Mouse (Mus musculus) lung, embryonic 16.5 days (tissue): ENCODE measurements around the gene Gm20481. TPM values are rescaled to one million over a fixed set of nuclear protein-coding genes. Genes with fewer than 3 reads are reported as not detected.

Source experiments
- ATAC-seq: fragments of 200-750 bp; cut with Nextera tagmentation; 2 replicates; pipeline ENCODE4 v1.8.0; 2017; ENCODE audit warnings: low read depth, mild to moderate bottlenecking, moderate library complexity
- H3K27ac ChIP-seq: fragments of 300-500 bp; sonication (generic); 2 replicates; pipeline ENCODE4 v1.5.1; 2014; ENCODE audit warnings: mild to moderate bottlenecking, control low read depth, low read length
- H3K27me3 ChIP-seq: fragments of 300-500 bp; sonication (generic); 2 replicates; pipeline ENCODE4 v1.6.1; 2014; ENCODE audit warnings: low read depth, low read length, mixed read lengths; ENCODE audit not compliant: control insufficient read depth, insufficient read depth
- H3K36me3 ChIP-seq: fragments of 300-500 bp; sonication (generic); 2 replicates; pipeline ENCODE4 v1.6.1; 2014; ENCODE audit warnings: low read length; ENCODE audit not compliant: control insufficient read depth, insufficient read depth
- H3K4me1 ChIP-seq: fragments of 300-500 bp; sonication (generic); replicated peaks from 2 replicates; pipeline ENCODE4 v1.6.1; 2014; ENCODE audit warnings: low read length, mixed read lengths; ENCODE audit not compliant: control insufficient read depth, insufficient read depth
- H3K4me2 ChIP-seq: fragments of 300-500 bp; sonication (generic); 2 replicates; pipeline ENCODE4 v1.6.1; 2014; ENCODE audit warnings: low read depth, low read length, control low read depth
- H3K4me3 ChIP-seq: fragments of 300-500 bp; sonication (generic); 2 replicates; pipeline ENCODE4 v1.5.1; 2014; ENCODE audit warnings: mild to moderate bottlenecking, low read length, control low read depth
- H3K9ac ChIP-seq: fragments of 300-500 bp; sonication (generic); 2 replicates; pipeline ENCODE4 v1.6.1; 2014; ENCODE audit warnings: low read length, control low read depth
- H3K9me3 ChIP-seq: fragments of 300-500 bp; sonication (generic); 2 replicates; pipeline ENCODE4 v1.6.1; 2016; ENCODE audit warnings: low read length; ENCODE audit not compliant: control insufficient read depth
- WGBS: fragments of 180-500 bp; shearing (Covaris S2); extraction: QIAGEN DNeasy Blood & Tissue Kit; methylation state at CpG from one replicate; pipeline ENCODE4 v1.1.7; 2014; 5-methylcytosine and 5-hydroxymethylcytosine counted together
- polyA plus RNA-seq: library from polyadenylated mRNA; unstranded; fragments of >200 nt; fragmentation: Nextera tagmentation; extraction: Ambion mirVana; gene quantifications from 2 replicates; pipeline ENCODE4 v1.2.1, GENCODE M21; 2015

Gm20481 gene
- polyA plus RNA-seq, 1 experiment from 2014 or later = not detected

GRCm38 (mm10) chr17:35016791-35017705 lies 47.3 kb downstream of the Gm20481 start:
- 70% methylated on average over 10 of the region's 10 CpGs for WGBS
- Histone ChIP-seq H3K4me3 (no peak overlapping the region), H3K27me3 (no peaks in the 10 kb centered on the region), H3K9ac (no peak overlapping the region), H3K4me2 (no peak overlapping the region), H3K27ac (no peak overlapping the region), H3K9me3 (no peaks in the 10 kb centered on the region), H3K36me3 (peaks cover 38% of the 10 kb centered on the region), H3K4me1 (no peaks in the 10 kb centered on the region; the same call in 1 of the 2 replicates)
- ATAC-seq = no peak

GRCm38 (mm10) chr17:35017706-35018030 lies 48.0 kb downstream of the Gm20481 start:
- H3K4me2 ChIP-seq = no peak overlapping the region
- H3K27ac ChIP-seq = no peak overlapping the region
- peaks cover 32% of the 10 kb centered on the region for H3K36me3 ChIP-seq
- H3K9ac ChIP-seq = no peak overlapping the region
- H3K9me3 ChIP-seq = no peaks in the 10 kb centered on the region
- no peaks in the 10 kb centered on the region; the same call in 1 of the 2 replicates for H3K4me1 ChIP-seq
- no peaks in the 10 kb centered on the region for H3K27me3 ChIP-seq
- no peak for ATAC-seq
- WGBS = 59% methylated on average over 14 of the region's 14 CpGs
- no peak overlapping the region for H3K4me3 ChIP-seq

GRCm38 (mm10) chr17:35018171-35018570 lies 48.5 kb downstream of the Gm20481 start:
- Histone ChIP-seq H3K27ac (no peak overlapping the region), H3K4me1 (no peaks in the 10 kb centered on the region; the same call in 1 of the 2 replicates)
- 72% methylated on average over 3 of the region's 3 CpGs for WGBS

GRCm38 (mm10) chr17:35019894-35020293 lies 50.2 kb downstream of the Gm20481 start:
- no peak overlapping the region for H3K4me2 ChIP-seq
- no peak overlapping the region for H3K27ac ChIP-seq
- H3K9me3 ChIP-seq = no peaks in the 10 kb centered on the region
- peaks cover 11% of the 10 kb centered on the region for H3K36me3 ChIP-seq
- ATAC-seq = no peak
- peaks cover under 1% of the 10 kb centered on the region; the same call in 1 of the 2 replicates for H3K4me1 ChIP-seq
- 80% methylated on average over 11 of the region's 11 CpGs for WGBS
- no peak overlapping the region for H3K4me3 ChIP-seq
- no peak overlapping the region for H3K9ac ChIP-seq
- no peaks in the 10 kb centered on the region for H3K27me3 ChIP-seq

More at GRCm38 (mm10) chr17:35018171-35018570, 48.5 kb downstream of the Gm20481 start:
- Histone ChIP-seq H3K9ac (no peak overlapping the region), H3K4me3 (no peak overlapping the region), H3K27me3 (no peaks in the 10 kb centered on the region), H3K36me3 (peaks cover 28% of the 10 kb centered on the region), H3K4me2 (no peak overlapping the region), H3K9me3 (no peaks in the 10 kb centered on the region)
- no peak for ATAC-seq

GRCm38 (mm10) chr17:35020551-35020950 lies 50.8 kb downstream of the Gm20481 start:
- no peaks in the 10 kb centered on the region for H3K27me3 ChIP-seq
- H3K27ac ChIP-seq = no peak overlapping the region
- 82% methylated on average over 8 of the region's 8 CpGs for WGBS
- no peak for ATAC-seq
- no peak overlapping the region for H3K4me3 ChIP-seq
- peaks cover 6% of the 10 kb centered on the region; the same call in 1 of the 2 replicates for H3K36me3 ChIP-seq
- no peak overlapping the region for H3K4me2 ChIP-seq
- H3K9me3 ChIP-seq = no peaks in the 10 kb centered on the region
- H3K4me1 ChIP-seq = peaks cover 2% of the 10 kb centered on the region; the same call in 1 of the 2 replicates
- no peak overlapping the region for H3K9ac ChIP-seq

- Histone ChIP-seq H3K9ac (no peak overlapping the region), H3K36me3 (peaks cover under 1% of the 10 kb centered on the region; the same call in 1 of the 2 replicates), H3K4me3 (no peak overlapping the region), H3K9me3 (no peaks in the 10 kb centered on the region), H3K4me1 (peaks cover 2% of the 10 kb centered on the region; the same call in 1 of the 2 replicates), H3K27me3 (no peaks in the 10 kb centered on the region), H3K27ac (peak overlapping the region; percentile 78), H3K4me2 (no peak overlapping the region)
- 11% methylated on average over 17 of the region's 17 CpGs for whole genome bisulfite sequencing
- peak; percentile 59 for ATAC-seq
Observed at GRCm38 (mm10) chr17:35021163-35021808, 51.6 kb downstream of the Gm20481 start.

Other genes with a start within 250 kb of the Gm20481 start
- 0.14 and 0.70 TPM in 2 replicates for gene C4b, start 226.0 kb upstream of the Gm20481 start, polyA plus RNA-seq
- not detected in 2 replicates for gene Cyp21a1, start 165.4 kb upstream of the Gm20481 start, polyA plus RNA-seq
- 30.7 and 31.2 TPM in 2 replicates for gene Stk19, start 133.0 kb upstream of the Gm20481 start, polyA plus RNA-seq
- gene Dxo, start 132.9 kb upstream of the Gm20481 start, polyA plus RNA-seq = 61.4 and 65.0 TPM in 2 replicates
- gene Skiv2l, start 119.7 kb upstream of the Gm20481 start, polyA plus RNA-seq = 47.8 and 49.9 TPM in 2 replicates
- gene Nelfe, start 119.5 kb upstream of the Gm20481 start, polyA plus RNA-seq = 94.4 and 96.0 TPM in 2 replicates
- gene Cfb, start 107.4 kb upstream of the Gm20481 start, polyA plus RNA-seq = 1.8 and 7.3 TPM in 2 replicates
- 2.3 and 2.5 TPM in 2 replicates for gene Zbtb12, start 90.4 kb upstream of the Gm20481 start, polyA plus RNA-seq
- gene Gm20547, start 87.9 kb upstream of the Gm20481 start, polyA plus RNA-seq = not detected in 2 replicates
- 3.2 and 4.8 TPM in 2 replicates for gene C2, start 71.6 kb upstream of the Gm20481 start, polyA plus RNA-seq
- 58.2 and 62.2 TPM in 2 replicates for gene Ehmt2, start 71.4 kb upstream of the Gm20481 start, polyA plus RNA-seq
- gene Slc44a4, start 55.4 kb upstream of the Gm20481 start, polyA plus RNA-seq = 1.5 and 1.9 TPM in 2 replicates
- gene Neu1, start 38.7 kb upstream of the Gm20481 start, polyA plus RNA-seq = 19.0 and 20.4 TPM in 2 replicates
- gene Hspa1b, start 10.7 kb upstream of the Gm20481 start, polyA plus RNA-seq = 0.10 and 0.19 TPM in 2 replicates
- 4.4 and 4.8 TPM in 2 replicates for gene Hspa1a, start 2.2 kb downstream of the Gm20481 start, polyA plus RNA-seq
- 0.55 and 0.65 TPM in 2 replicates for gene Hspa1l, start 2.8 kb downstream of the Gm20481 start, polyA plus RNA-seq
- 178 and 189 TPM in 2 replicates for gene Lsm2, start 11.9 kb downstream of the Gm20481 start, polyA plus RNA-seq
- 88.0 and 96.2 TPM in 2 replicates for gene Vars, start 31.1 kb downstream of the Gm20481 start, polyA plus RNA-seq
- gene Vwa7, start 46.7 kb downstream of the Gm20481 start, polyA plus RNA-seq = 0.14 and 0.25 TPM in 2 replicates
- 4.3 and 4.6 TPM in 2 replicates for gene Sapcd1, start 58.1 kb downstream of the Gm20481 start, polyA plus RNA-seq
- 4.7 and 4.9 TPM in 2 replicates for gene Msh5, start 76.8 kb downstream of the Gm20481 start, polyA plus RNA-seq
- 298 and 322 TPM in 2 replicates for gene Clic1, start 80.1 kb downstream of the Gm20481 start, polyA plus RNA-seq
- gene Ddah2, start 89.1 kb downstream of the Gm20481 start, polyA plus RNA-seq = 305 and 309 TPM in 2 replicates
- gene Ly6g6c, start 95.5 kb downstream of the Gm20481 start, polyA plus RNA-seq = 0.53 and 0.97 TPM in 2 replicates
- 1.1 and 1.2 TPM in 2 replicates for gene Mpig6b, start 96.3 kb downstream of the Gm20481 start, polyA plus RNA-seq
- 1.8 and 2.3 TPM in 2 replicates for gene Ly6g6e, start 107.0 kb downstream of the Gm20481 start, polyA plus RNA-seq
- gene Ly6g6d, start 108.2 kb downstream of the Gm20481 start, polyA plus RNA-seq = 7.0 and 9.0 TPM in 2 replicates
- gene Ly6g6f, start 115.7 kb downstream of the Gm20481 start, polyA plus RNA-seq = 0.31 and 0.79 TPM in 2 replicates
- gene Abhd16a, start 119.4 kb downstream of the Gm20481 start, polyA plus RNA-seq = 98.3 and 100 TPM in 2 replicates
- gene Ly6g5c, start 138.4 kb downstream of the Gm20481 start, polyA plus RNA-seq = not detected in 2 replicates
- 0.60 and 1.1 TPM in 2 replicates for gene Ly6g5b, start 145.5 kb downstream of the Gm20481 start, polyA plus RNA-seq
- 18.3 and 19.7 TPM in 2 replicates for gene Gpank1, start 151.5 kb downstream of the Gm20481 start, polyA plus RNA-seq
- 242 and 248 TPM in 2 replicates for gene Csnk2b, start 152.1 kb downstream of the Gm20481 start, polyA plus RNA-seq
- 9.7 and 10.4 TPM in 2 replicates for gene D17H6S53E, start 156.5 kb downstream of the Gm20481 start, polyA plus RNA-seq
- gene Apom, start 162.1 kb downstream of the Gm20481 start, polyA plus RNA-seq = 1.4 and 13.6 TPM in 2 replicates
- gene Bag6, start 165.3 kb downstream of the Gm20481 start, polyA plus RNA-seq = 46.3 and 54.9 TPM in 2 replicates
- 151 and 167 TPM in 2 replicates for gene Prrc2a, start 195.0 kb downstream of the Gm20481 start, polyA plus RNA-seq
- gene Aif1, start 206.2 kb downstream of the Gm20481 start, polyA plus RNA-seq = 7.3 and 8.0 TPM in 2 replicates
- 11.3 and 12.4 TPM in 2 replicates for gene Lst1, start 218.5 kb downstream of the Gm20481 start, polyA plus RNA-seq
- gene Ltb, start 224.5 kb downstream of the Gm20481 start, polyA plus RNA-seq = 1.0 and 1.5 TPM in 2 replicates
- 0.09 and 0.24 TPM in 2 replicates for gene Tnf, start 232.1 kb downstream of the Gm20481 start, polyA plus RNA-seq
- 0.30 TPM in 1 of 2 replicates, not detected in the other for gene Lta, start 235.4 kb downstream of the Gm20481 start, polyA plus RNA-seq